Mouse (Mus musculus): Measurements from ENCODE around the gene Irf2bp1. TPM values are rescaled to one million over a fixed set of nuclear protein-coding genes. Genes with fewer than 3 reads are reported as not detected.

Irf2bp1 gene
- 10 to 100 TPM; 20.2 to 23.6 TPM for total RNA-seq (2021)

GRCm38 (mm10) chr7:19003902-19004630 lies at the start of gene Irf2bp1:
Irf2bp1 (plus strand) TSS chr7:19004044.
- intact Hi-C loops (cut with DNase I), result no loop called here
- DNase-seq (ENCODE audit: low spot score), result peak; percentile 91

DNA sequence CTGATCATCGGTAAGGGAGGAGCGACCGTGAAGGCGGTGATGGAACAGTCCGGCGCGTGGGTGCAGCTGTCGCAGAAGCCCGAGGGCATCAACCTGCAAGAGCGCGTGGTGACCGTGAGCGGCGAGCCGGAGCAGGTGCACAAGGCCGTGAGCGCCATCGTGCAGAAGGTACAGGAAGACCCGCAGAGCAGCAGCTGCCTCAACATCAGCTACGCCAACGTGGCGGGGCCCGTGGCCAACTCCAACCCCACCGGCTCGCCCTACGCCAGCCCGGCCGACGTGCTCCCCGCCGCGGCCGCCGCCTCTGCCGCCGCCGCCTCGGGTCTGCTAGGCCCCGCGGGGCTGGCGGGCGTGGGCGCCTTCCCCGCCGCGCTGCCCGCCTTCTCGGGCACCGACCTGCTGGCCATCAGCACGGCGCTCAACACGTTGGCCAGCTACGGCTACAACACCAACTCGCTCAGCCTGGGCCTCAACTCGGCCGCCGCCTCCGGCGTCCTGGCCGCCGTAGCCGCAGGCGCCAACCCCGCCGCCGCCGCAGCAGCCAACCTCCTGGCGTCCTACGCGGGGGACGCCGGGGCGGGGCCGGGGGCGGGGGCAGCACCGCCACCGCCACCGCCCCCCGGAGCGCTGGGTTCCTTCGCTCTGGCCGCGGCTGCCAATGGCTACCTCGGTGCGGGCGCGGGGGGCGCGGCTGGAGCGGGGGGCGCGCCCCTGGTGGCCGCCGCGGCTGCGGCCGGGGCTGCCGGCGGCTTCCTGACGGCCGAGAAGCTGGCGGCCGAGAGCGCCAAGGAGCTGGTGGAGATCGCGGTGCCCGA lies 46.1 kb upstream of the Irf2bp1 start:
- peak; percentile 34 for DNase-seq (ENCODE audit: low spot score)
- intact Hi-C loops (cut with DNase I), result loop anchor here (1.0 kb wide), 1 partner anchor 9 kb away; no protein-coding TSS in a partner anchor

DNA sequence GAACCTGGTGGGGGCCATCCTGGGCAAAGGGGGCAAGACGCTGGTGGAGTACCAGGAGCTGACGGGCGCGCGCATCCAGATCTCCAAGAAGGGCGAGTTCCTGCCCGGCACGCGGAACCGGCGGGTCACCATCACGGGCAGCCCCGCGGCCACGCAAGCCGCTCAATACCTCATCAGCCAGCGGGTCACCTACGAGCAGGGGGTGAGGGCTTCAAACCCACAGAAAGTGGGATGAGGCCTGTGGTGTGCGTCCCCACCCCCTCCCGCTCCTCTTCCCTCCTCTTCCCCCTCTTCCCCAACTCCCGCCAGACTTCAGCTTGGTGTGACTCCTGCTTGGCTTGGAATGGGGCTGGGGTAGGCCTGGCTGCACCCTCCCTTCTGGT lies 45.5 kb upstream of the Irf2bp1 start:
- DNase-seq (ENCODE audit: low spot score), result no peak
- intact Hi-C loops (cut with DNase I), result loop anchor here (1.0 kb wide), 1 partner anchor 10 kb away; no protein-coding TSS in a partner anchor

DNA sequence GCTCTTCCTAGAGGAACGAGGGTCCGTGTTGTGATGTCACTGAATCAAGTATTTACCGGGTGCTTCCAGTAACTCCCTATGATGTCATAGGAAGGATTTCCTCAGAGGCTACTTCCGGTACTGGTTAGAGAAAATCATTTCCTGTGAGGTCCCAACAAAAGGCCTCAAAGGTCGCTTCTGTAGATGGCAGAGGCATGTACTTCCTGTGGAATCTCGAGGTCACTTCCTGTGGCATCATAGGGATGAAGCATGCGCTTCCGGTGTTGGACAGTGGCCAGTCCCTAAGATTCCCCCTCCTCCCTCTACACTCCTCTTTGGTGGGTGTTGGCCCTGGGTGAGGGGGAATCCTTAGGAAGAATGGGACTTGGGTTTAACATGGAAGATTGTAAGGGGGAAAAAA lies 44.4 kb upstream of the Irf2bp1 start:
- no peak for DNase-seq (ENCODE audit: low spot score)
- intact Hi-C loops (cut with DNase I), result no loop called here

- intact Hi-C loops (cut with DNase I), result loop anchor here (5.0 kb wide), 1 partner anchor 55 kb away; no protein-coding TSS in a partner anchor
- no peak for DNase-seq (ENCODE audit: low spot score)
Observed at GRCm38 (mm10) chr7:18962171-18962792, 41.6 kb upstream of the Irf2bp1 start.

DNA sequence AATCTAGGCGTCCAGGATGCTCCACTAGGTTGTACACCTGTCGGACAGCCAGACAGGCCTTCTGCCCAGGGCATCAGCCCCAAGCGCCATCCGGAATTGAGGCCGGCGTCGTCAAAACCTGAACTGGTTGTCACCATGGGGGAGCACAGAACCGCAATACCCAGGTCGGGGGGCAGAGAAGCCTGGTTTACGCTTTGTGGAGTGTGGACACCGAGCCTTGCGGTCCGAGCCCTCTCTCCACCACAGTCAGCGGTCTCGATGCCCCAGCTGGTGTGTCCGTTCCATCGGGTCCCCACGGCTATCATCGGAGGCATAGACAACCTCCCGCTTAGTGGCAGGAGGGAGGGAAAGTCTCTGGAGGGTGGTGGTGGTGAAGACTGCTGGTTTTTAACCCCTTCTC lies 41.0 kb upstream of the Irf2bp1 start:
- no peak for DNase-seq (ENCODE audit: low spot score)
- intact Hi-C loops (cut with DNase I), result loop anchor here (5.0 kb wide), 1 partner anchor 55 kb away; no protein-coding TSS in a partner anchor

- intact Hi-C loops (cut with DNase I), result loop anchor here (5.0 kb wide), 1 partner anchor 56 kb away; no protein-coding TSS in a partner anchor
- no peak for DNase-seq (ENCODE audit: low spot score)
Observed at GRCm38 (mm10) chr7:18963294-18963843, 40.5 kb upstream of the Irf2bp1 start.

DNA sequence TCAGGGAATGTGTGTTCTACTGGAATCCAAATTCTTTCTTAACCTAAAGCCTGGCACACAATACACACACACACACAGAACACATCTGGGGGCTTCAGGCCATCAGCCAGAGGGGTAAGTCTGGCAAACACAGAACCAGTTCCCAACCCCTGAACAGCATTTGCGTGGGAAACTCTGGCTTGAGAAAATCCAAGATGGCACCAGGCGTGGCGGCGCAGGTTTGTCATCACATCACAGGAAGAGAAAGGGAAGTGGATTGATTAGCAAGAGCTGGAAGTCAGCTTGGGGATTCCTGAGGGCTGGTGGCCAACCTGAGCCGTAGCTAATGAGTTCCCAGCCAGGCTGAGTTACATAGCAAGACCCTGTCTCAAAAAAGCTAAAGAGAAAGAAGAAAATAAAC lies 38.5 kb upstream of the Irf2bp1 start:
- no peak for DNase-seq (ENCODE audit: low spot score)
- intact Hi-C loops (cut with DNase I), result loop anchor here (5.0 kb wide), 1 partner anchor 68 kb away; no protein-coding TSS in a partner anchor

GRCm38 (mm10) chr7:18967603-18968002 lies 36.2 kb upstream of the Irf2bp1 start:
- no peak for DNase-seq (ENCODE audit: low spot score)
- intact Hi-C loops (cut with DNase I), result loop anchor here (5.0 kb wide), 1 partner anchor 70 kb away; no protein-coding TSS in a partner anchor

DNA sequence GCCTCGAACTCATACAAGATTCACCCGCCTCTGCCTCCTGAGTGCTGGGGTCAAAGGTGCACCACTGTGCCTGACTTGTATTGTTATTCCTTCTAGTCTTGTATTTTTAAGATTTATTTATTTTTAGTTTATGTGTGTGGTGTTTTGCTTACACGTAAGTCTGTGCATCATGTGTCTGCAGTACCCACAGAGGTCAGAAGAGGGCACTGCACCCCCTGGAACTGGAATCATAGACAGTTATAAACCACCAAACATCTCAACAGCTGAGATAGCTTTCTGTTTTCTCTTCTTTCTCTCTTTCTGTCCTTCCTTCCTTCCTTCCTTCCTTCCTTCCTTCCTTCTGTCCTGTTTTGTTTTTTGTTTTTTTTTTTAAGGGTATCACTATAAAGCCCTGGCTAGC lies 32.9 kb upstream of the Irf2bp1 start:
- DNase-seq (ENCODE audit: low spot score), result no peak
- intact Hi-C loops (cut with DNase I), result no loop called here

- intact Hi-C loops (cut with DNase I), result no loop called here
- DNase-seq (ENCODE audit: low spot score), result no peak
Observed at GRCm38 (mm10) chr7:18978381-18978780, 25.5 kb upstream of the Irf2bp1 start.

GRCm38 (mm10) chr7:18986503-18986902 lies 17.3 kb upstream of the Irf2bp1 start:
- no peak for DNase-seq (ENCODE audit: low spot score)
- intact Hi-C loops (cut with DNase I), result no loop called here

GRCm38 (mm10) chr7:18987100-18987499 lies 16.7 kb upstream of the Irf2bp1 start, which contains the start of gene Nanos2:
Nanos2 (plus strand) TSS chr7:18987400.
- intact Hi-C loops (cut with DNase I), result no loop called here
- no peak for DNase-seq (ENCODE audit: low spot score)

DNA sequence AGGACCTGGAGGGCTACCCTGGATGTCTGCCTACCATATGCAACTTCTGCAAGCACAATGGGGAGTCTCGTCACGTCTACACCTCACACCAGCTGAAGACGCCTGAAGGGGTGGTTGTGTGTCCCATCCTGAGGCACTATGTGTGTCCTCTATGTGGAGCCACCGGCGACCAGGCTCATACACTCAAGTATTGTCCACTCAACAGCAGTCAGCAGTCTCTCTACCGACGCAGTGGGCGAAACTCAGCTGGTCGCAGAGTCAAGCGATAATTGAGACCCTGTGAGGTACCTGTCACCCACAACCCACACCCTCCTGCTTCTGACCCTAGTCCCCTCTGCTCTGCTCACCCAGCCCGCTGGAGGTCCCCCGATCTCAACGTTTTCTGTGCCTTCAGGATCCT lies 16.1 kb upstream of the Irf2bp1 start:
- no peak for DNase-seq (ENCODE audit: low spot score)
- intact Hi-C loops (cut with DNase I), result no loop called here

DNA sequence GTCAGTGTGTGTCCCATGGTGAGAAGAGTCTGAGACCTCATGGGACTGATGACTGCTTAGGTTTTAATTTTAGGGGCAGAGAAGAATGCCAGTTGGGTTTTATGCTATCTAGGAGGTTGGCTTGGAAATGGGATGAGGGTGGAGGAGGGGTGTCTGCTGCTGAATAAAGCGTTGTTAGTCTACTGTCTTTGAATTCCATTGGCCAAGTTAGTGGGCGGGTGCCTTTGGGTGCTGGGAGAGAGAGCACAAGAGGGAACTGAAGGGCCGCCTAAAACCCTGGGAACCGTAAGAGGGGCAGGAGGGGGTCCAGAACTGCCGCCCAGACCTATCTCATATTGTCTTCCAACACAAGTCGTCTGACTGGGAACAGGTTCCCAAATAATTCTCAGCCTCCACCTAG lies 15.1 kb upstream of the Irf2bp1 start:
- no peak for DNase-seq (ENCODE audit: low spot score)
- intact Hi-C loops (cut with DNase I), result no loop called here

- intact Hi-C loops (cut with DNase I), result no loop called here
- no peak for DNase-seq (ENCODE audit: low spot score)
Observed at GRCm38 (mm10) chr7:18989995-18990394, 13.8 kb upstream of the Irf2bp1 start.

- peak; percentile 99 for DNase-seq (ENCODE audit: low spot score)
- intact Hi-C loops (cut with DNase I), result no loop called here
Observed at GRCm38 (mm10) chr7:18990601-18991295, 13.1 kb upstream of the Irf2bp1 start, which contains the start of gene Mypop. Mypop (plus strand) TSS chr7:18991245.

DNA sequence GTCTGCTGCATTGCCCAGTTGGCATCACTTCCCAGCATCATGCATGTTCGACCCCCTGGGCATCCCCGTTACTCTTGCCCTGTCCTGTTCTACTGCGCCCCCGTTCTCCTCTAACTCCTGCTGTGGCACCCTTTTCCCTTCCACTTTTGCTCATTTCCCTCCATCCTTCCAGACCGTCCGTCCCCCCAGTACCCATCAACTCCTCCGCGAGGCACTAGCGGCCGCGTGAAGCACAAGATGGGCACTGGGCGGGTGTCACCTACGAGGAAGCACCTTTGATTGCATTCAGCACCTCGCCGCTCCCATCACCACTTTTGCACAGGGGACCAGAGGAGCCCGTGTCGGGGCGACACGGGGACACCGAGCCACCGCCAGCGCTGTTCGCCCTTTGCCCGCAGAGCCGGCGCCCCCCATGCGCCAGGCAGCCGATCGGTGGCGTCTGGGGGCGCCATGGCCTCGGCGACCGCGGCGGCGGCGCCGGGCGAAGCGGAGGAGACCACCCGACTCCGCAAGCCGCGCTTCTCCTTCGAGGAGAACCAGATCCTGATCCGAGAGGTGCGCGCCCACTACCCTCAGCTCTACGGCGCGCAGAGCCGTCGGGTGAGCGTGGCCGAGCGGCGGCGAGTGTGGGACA lies 12.1 kb upstream of the Irf2bp1 start:
- intact Hi-C loops (cut with DNase I), result loop anchor here (2.0 kb wide), 1 partner anchor 69 kb away; no protein-coding TSS in a partner anchor
- no peak for DNase-seq (ENCODE audit: low spot score)

GRCm38 (mm10) chr7:18992294-18992675 lies 11.6 kb upstream of the Irf2bp1 start:
- DNase-seq (ENCODE audit: low spot score), result no peak
- intact Hi-C loops (cut with DNase I), result loop anchor here (2.0 kb wide), 1 partner anchor 69 kb away; no protein-coding TSS in a partner anchor
